Mouse (Mus musculus): ENCODE results near the gene Kpnb1.

Gene Kpnb1

DNA sequence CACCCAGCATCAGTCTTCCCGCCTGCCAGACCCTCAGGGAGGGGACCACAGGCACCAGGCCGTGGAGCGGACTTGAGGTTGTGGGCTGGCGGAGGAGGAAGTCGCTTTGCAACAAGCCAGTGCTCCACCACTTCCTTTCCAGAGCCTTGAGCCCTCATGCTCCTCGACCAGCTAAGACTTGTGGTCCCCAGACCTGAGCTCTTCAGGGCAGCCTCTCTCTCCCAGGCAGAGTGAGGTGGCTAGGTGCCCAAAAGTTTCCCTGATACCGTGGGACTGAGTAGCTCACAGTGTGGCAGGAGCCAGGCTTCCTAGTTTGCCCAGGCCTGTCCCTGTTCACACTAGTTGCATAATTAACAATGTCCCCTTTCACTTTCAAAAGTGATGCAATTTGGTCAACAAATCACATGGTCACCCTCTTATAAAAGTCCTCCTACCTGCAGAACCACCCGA lies 45.5 kb downstream of the Kpnb1 start:
- no peak for DNase-seq (ENCODE audit: low spot score)

- peak; percentile 63 for DNase-seq (ENCODE audit: low spot score)
Observed at GRCm38 (mm10) chr11:97140811-97141210, 46.9 kb downstream of the Kpnb1 start.

DNA sequence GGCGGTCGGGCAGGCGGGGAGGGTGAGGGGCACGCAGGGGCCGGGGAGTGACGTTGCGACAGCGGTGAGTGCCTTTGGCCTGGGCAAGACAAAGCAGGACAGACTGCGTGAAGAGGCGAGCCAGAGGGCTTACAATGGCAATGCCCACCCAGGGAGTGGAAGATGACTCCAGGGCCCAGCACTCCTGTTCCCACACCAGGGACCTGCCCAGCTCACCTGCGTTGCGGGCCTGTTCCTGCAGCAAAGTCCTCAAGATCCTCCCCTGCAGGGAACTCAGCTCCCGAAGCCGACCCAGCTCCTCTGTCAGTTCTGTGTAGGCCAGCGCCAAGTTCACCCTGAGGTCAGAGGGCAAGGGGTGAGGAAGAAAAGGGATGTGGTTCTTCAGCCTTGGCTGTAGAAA lies 48.4 kb downstream of the Kpnb1 start:
- DNase-seq (ENCODE audit: low spot score) = no peak

DNA sequence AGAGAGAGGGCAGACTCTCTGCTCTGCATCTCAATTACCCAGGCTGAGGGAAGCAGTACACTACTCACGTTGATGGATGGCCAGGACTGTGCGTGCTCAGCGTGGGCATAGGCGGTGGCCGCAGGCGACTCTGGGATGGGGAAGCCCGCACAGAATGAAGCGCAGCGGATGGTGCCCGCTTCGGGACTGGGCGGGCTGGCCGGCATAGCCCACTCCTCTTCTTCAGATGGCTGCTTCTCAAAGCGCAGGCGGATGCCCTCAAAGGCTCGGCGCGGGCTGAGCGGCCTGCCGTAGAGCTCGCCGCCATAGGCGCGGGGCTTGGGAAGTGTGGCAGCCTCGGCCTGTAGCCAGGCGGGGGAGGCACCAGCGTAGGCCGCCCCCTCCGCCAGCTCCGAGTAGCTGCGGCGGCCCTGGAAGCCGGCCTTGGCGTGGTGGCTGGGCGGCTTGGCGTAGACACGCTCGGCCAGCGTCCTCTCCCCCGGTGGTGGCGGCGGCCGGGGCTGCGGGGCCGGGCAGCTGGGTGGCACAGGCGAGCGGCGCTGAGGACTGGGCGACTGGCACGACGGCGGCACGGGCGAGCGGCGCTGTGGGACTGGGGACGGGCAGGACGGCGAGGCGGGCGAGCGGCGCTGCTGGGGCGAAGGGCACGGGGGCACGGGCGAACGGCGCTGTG lies 49.0 kb downstream of the Kpnb1 start:
- DNase-seq (ENCODE audit: low spot score) = no peak

GRCm38 (mm10) chr11:97133270-97133669 lies 54.4 kb downstream of the Kpnb1 start:
- no peak for DNase-seq (ENCODE audit: low spot score)

DNA sequence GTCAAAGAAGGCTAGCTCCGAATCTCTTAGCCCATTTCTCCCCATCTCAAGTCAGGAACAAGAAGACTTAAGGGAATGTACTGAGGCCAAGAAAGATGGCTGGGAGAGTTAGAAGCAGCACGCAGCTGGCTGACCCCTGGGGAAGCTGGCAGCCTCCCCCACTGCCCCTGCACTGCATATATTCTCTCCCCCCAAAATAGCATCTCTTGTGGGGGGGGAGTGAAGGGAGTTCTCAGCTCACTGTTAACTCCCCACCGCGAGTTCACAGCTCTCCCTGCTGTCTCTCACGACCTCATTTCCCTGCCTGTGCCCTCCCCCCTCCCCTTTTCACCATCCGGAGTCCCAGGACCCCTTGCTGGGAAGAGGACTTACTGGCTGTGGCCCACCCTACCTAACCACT lies 55.5 kb downstream of the Kpnb1 start:
- no peak for DNase-seq (ENCODE audit: low spot score)

DNA sequence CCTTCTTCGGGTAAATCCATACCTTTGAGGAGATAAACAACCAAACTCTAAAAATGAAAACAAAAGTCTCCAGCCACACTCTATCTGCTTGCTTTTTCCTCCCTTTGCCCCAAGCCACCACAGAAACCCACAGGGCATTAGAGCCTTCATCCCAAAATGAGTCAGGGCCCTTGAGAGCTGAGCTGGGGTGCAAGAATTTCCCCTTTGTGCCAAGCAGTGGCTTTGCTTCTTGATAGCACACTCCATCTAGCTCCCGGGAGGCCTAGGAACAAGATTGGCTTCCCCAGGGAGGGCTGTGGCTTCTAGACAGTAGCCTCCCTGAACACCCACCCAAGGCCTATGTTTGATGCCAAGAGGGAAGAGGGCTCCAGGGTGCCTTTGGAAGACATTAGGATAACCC lies 56.0 kb downstream of the Kpnb1 start:
- DNase-seq (ENCODE audit: low spot score) = no peak

- no peak for DNase-seq (ENCODE audit: low spot score)
Observed at GRCm38 (mm10) chr11:97130318-97130717, 57.4 kb downstream of the Kpnb1 start.

DNA sequence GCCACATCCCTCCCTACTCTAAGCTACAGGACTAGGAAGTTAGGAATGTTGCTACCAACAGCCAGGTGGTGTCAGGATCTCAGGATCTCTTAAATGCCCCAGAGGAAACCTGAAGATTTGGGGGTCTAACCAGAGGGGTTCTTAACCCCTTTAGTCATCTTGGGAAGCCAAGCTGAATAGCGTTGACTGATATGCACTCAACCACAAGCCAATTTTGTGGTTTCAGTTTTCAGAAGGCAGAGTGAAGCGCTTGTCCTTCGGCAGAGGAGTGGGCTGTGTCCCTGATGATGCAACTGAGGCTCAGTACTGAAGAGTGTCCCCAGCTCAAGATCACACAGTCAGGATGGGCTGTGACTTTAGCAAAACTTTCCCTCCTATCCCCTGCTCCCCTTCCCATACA lies 58.7 kb downstream of the Kpnb1 start:
- no peak for DNase-seq (ENCODE audit: low spot score)

DNA sequence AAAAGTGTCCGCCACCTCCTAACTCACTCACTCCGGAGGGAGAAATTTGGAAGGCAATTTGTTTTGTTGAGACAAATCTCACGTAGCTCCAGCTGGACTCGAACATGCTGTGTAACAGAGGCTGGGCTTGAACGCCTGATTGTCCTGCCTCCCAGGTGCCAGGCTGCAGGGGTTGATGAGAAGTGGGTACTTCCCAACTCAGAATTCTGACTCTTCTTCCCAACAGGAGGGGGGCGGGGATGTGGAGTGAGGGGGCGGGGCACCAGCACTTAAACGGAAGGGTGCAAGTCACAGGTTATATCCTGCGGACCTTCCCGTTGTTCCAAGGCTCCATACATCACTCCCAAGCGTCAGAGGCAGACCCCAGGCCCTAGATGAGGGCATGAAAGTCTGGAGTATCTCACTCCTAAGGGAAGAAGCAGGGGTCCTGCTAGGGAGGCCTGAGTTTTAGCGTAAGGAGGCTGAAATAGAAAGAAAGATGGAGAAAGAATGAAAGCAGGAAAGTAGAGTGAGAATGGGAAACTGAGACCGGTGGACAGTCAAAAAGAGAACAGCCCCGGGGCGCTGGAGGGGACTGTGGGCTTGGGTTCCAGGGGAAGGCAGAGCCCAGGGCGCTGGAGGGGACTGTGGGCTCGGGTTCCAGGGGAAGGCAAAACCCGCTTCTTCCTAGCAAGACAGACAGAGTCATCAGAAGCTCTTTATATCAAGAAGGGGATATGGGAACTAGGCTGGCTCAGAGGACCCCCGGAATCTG lies 60.0 kb downstream of the Kpnb1 start:
- DNase-seq (ENCODE audit: low spot score) = no peak

GRCm38 (mm10) chr11:97126645-97127468 lies 60.8 kb downstream of the Kpnb1 start:
- peak; percentile 77 for DNase-seq (ENCODE audit: low spot score)

DNA sequence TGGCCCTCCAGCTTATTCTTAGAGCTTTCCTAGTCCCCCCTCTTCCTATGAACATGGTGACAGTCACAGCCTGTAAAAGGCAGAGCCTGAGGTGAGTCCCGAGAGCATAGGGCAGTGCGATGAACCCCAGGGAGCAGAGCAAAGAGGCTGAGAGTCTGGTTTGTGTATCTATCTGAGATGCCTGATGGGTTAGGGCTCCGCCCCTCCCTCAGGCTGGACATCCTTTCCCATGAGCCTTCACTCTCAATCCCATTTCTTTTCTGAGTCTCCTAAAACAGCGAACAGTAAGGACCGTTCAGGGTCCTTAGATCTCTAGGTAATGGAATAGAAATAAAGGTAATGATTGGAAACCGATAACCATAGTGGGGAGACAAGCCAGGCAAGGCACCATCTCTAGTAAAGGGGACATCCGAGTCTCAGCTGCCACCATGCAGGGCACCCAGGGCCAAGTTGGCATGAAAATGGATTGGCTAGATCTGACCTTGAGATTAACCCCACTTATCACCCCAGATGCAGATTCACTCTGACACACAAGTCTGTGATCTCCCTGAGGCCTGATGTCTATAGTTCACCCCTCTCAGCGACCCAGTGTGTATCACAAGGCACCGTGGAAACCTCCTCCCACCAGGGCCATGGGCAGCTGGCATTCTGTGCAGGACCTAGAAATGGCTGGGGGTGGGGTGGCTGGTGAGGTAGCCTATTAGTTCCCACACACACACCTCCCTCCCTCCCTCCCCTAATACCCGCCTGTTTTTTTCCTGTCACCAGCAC lies 63.2 kb downstream of the Kpnb1 start:
- DNase-seq (ENCODE audit: low spot score) = no peak

DNA sequence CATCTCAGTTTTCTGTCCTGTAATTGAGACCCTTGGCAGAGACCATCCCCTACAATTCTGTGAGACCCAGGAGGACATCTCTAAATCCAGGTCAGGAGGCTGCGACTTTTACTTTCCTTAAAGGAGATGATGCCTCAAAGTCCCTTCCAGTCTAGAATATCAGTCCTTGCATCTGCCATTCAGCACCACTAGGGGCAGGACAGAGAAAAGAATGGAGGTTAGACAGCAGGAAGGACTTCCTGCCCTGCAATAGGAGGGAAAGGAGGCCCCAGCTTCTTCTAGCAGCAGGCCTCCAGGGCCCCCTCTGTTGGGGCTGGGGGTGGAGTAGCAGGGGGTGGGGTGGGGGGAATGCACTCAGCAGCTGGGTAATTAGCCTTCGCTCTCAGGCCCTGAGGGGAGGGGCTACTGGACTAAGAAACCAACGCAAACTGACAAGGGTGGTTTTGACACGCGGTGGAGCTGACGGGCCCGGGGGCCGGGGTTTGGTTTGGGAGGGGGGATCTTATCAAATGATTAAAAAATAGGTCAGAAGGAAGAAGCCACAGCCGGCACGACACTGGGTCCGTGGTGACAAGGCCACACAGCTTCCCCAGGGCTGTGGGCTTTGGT lies 64.3 kb downstream of the Kpnb1 start:
- no peak for DNase-seq (ENCODE audit: low spot score)

GRCm38 (mm10) chr11:97120641-97121040 lies 67.0 kb downstream of the Kpnb1 start:
- DNase-seq (ENCODE audit: low spot score) = no peak

- no peak for DNase-seq (ENCODE audit: low spot score)
Observed at GRCm38 (mm10) chr11:97120221-97120620, 67.5 kb downstream of the Kpnb1 start.

DNA sequence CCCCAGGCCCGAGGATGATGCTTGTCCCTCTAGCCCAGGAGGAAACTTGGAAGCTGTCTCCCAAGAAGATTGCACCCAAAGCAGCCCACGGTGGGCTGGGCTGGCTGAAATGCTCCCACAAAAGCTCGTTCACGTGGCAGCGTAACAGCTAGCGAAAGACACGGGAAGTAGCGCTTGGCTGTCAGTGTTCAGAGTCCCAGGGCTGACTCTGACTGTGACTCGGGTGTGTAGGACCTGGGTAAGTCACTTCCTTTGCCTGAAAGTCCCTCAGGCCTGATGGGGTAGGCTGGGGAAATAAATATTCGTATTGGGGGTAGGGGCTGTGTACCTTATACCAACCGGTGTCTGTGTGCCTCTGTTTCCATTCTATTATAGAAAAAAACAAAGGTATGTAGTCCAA lies 71.9 kb downstream of the Kpnb1 start:
- peak; percentile 33 for DNase-seq (ENCODE audit: low spot score)

DNA sequence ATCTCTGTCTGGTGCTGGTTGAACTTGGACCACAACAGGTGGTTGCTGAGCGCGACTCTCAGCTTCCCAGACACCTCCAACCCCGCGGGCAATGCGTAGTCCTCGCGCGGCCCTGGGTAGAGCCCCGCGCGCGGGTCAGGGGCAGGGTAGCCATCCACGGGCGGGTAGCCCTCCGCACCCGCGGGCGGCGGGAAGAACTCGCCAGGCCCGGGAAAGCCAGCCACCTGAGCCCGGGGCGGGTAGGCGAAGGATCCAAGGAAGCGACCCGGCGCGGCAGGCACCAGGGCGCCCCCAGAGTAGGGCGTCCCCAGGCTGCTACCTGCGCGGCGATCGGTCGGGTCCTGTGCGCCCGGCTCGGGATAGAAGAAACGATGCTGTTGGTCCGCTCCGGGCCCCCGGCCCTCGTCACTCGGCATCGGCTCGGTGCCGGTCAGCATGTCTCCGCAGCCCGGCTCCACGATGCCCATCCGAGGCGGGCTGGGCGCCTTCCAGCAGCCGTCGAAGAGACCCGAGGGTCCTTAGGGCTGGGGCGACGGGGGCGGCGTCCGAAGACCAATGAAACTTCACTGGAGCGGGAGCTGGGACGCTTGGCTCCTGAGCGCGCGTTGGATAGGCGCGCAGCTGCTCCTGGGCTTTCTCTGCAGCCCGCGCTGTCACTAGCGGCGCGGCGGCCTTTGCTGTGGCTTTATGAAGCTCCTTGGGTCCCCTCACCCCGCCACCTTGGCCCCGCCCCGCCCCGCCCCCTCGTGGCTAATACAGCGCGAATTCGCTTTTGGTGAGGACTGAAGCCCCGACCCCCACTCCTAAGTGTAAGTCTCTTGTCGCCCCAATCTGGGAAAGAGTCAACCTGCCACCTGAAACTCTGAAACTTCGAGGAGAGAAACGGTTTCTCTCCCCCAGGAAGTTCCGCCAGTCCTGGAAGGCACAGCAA lies 72.7 kb downstream of the Kpnb1 start, which contains the start of gene Tbx21:
Gene Tbx21 (minus strand): TSS at position 661 of the 931 bp plus-strand sequence.
- DNase-seq (ENCODE audit: low spot score) = peak; percentile 35

- DNase-seq (ENCODE audit: low spot score) = no peak
Observed at GRCm38 (mm10) chr11:97112519-97113125, 75.1 kb downstream of the Kpnb1 start.

All from T-cell, adult 2 months (primary cell).